Mouse (Mus musculus) stomach, postnatal 0 days (tissue): Measurements from ENCODE around the gene Fstl1. TPM values are rescaled to one million over a fixed set of nuclear protein-coding genes. Genes with fewer than 3 reads are reported as not detected.

Source experiments
- ATAC-seq: fragments of 200-750 bp; cut with Nextera tagmentation; 2 replicates; pipeline ENCODE4 v1.8.0; 2017; ENCODE audit not compliant: low FRiP score, low TSS enrichment
- DNase-seq: peaks from one replicate; pipeline ENCODE4 v3.0.0-alpha.2; 2016; ENCODE audit warnings: low spot score
- H3K27ac ChIP-seq: fragments of 300-500 bp; sonication (generic); replicated peaks from 2 replicates; pipeline ENCODE4 v1.5.1; 2014; ENCODE audit warnings: mild to moderate bottlenecking, control low read depth
- H3K27me3 ChIP-seq: fragments of 300-500 bp; sonication (generic); 2 replicates; pipeline ENCODE4 v1.6.1; 2014; ENCODE audit warnings: low read length; ENCODE audit not compliant: control insufficient read depth, insufficient read depth
- H3K36me3 ChIP-seq: fragments of 300-500 bp; sonication (generic); 2 replicates; pipeline ENCODE4 v1.6.1; 2014; ENCODE audit warnings: low read length, mixed read lengths; ENCODE audit not compliant: control insufficient read depth, insufficient read depth
- H3K4me1 ChIP-seq: fragments of 300-500 bp; sonication (generic); replicated peaks from 2 replicates; pipeline ENCODE4 v1.6.1; 2014; ENCODE audit warnings: antibody characterized with exemption; ENCODE audit not compliant: control insufficient read depth, insufficient read depth
- H3K4me2 ChIP-seq: fragments of 300-500 bp; sonication (generic); replicated peaks from 2 replicates; pipeline ENCODE4 v1.6.1; 2014; ENCODE audit warnings: low read depth, mild to moderate bottlenecking, control low read depth, moderate library complexity
- H3K4me3 ChIP-seq: fragments of 300-500 bp; sonication (generic); 2 replicates; pipeline ENCODE4 v1.5.1; 2014; ENCODE audit warnings: low read depth, low read length, control low read depth
- H3K9ac ChIP-seq: fragments of 300-500 bp; sonication (generic); 2 replicates; pipeline ENCODE4 v1.6.1; 2014; ENCODE audit warnings: mild to moderate bottlenecking, low read length, control low read depth, mixed read lengths
- H3K9me3 ChIP-seq: fragments of 300-500 bp; sonication (generic); 2 replicates; pipeline ENCODE4 v1.6.1; 2016; ENCODE audit warnings: low read length; ENCODE audit not compliant: control insufficient read depth
- CTCF ChIP-seq: IDR thresholded peaks from 2 replicates; pipeline ENCODE4 v1.5.1; 2016; ENCODE audit warnings: antibody characterized with exemption, low read depth, mild to moderate bottlenecking, moderate library complexity
- EP300 ChIP-seq: optimal IDR thresholded peaks from 2 replicates; pipeline ENCODE3; 2016; ENCODE audit warnings: antibody characterized with exemption
- WGBS: fragments of 180-500 bp; shearing (Covaris S2); extraction: QIAGEN DNeasy Blood & Tissue Kit; methylation state at CpG from one replicate; pipeline ENCODE4 v1.1.7; 2014; 5-methylcytosine and 5-hydroxymethylcytosine counted together
- polyA plus RNA-seq: library from polyadenylated mRNA; unstranded; fragments of >200 nt; fragmentation: Nextera tagmentation; extraction: Ambion mirVana; gene quantifications from 2 replicates; pipeline ENCODE4 v1.2.1, GENCODE M21; 2015

Fstl1 gene
- polyA plus RNA-seq, 1 experiment from 2014 or later = 254 TPM

DNA sequence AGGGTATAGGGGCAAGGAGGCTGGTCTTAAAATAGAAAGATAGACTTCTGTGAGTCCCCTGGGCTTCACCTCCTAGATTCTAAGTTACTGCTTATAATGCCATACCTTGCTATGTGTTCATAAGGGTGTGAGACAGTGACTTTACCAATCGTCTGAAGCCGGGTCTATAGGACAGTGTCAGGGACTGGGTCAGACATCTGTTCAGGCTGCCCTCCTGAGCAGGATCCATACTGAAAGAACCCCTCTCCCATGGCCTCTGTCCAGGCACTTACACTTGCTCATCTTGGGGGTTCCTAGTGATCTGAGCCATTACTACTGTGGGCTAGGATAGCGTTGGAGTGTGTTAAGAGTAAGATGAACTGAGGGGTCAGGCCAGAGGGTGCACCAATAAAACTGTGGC, 49.6 kb downstream of the Fstl1 start:
- no peak for TF ChIP-seq CTCF
- TF ChIP-seq EP300 = no peak
- Histone ChIP-seq H3K9me3 (no peaks in the 10 kb centered on the region), H3K4me2 (no peak overlapping the region), H3K27me3 (no peaks in the 10 kb centered on the region), H3K4me1 (no peaks in the 10 kb centered on the region), H3K4me3 (no peak overlapping the region), H3K36me3 (peaks cover 55% of the 10 kb centered on the region), H3K27ac (no peak overlapping the region), H3K9ac (no peak overlapping the region)
- no peak for ATAC-seq
- 94% methylated on average over 3 of the region's 3 CpGs for WGBS
- no peak for DNase-seq

DNA sequence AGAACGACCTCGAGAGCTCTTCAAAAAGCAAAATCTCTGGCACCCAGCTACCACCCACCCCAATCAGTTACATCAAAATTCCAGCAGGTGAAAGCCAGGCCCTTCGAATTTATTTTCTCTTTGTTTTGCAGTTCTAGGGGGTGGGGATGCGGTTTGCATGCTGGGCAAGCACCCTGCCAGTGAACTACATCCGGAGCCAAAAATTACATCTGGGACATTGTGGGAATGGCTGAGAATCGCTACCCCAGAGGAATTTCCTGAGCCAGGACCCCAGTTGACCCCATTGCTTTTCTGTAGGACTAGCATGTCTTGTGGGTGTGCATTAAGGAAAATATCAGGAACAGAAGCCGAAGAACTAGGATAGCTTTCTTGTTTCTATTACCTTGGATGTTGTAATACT, 54.4 kb downstream of the Fstl1 start:
- no peaks in the 10 kb centered on the region for H3K4me1 ChIP-seq
- TF ChIP-seq CTCF (no peak), EP300 (no peak)
- DNase-seq = no peak
- H3K27ac ChIP-seq = no peak overlapping the region
- no peaks in the 10 kb centered on the region for H3K9me3 ChIP-seq
- H3K27me3 ChIP-seq = no peaks in the 10 kb centered on the region
- peaks cover 33% of the 10 kb centered on the region for H3K36me3 ChIP-seq
- no peak overlapping the region for H3K9ac ChIP-seq
- WGBS = 84% methylated on average over 7 of the region's 7 CpGs
- H3K4me3 ChIP-seq = no peak overlapping the region
- no peak for ATAC-seq
- no peak overlapping the region for H3K4me2 ChIP-seq

- 58% methylated on average over 3 of the region's 3 CpGs for WGBS
- H3K9ac ChIP-seq = no peak overlapping the region
- TF ChIP-seq CTCF (no peak), EP300 (no peak)
- H3K27me3 ChIP-seq = no peaks in the 10 kb centered on the region
- no peak overlapping the region for H3K27ac ChIP-seq
- ATAC-seq (no peak), DNase-seq (no peak)
- H3K4me3 ChIP-seq = no peak overlapping the region
- H3K36me3 ChIP-seq = peaks cover 3% of the 10 kb centered on the region
- H3K4me2 ChIP-seq = no peak overlapping the region
- H3K9me3 ChIP-seq = no peaks in the 10 kb centered on the region
- no peaks in the 10 kb centered on the region for H3K4me1 ChIP-seq
These were observed 60.9 kb downstream of the Fstl1 start for GRCm38 (mm10) chr16:37837571-37837970.

DNA sequence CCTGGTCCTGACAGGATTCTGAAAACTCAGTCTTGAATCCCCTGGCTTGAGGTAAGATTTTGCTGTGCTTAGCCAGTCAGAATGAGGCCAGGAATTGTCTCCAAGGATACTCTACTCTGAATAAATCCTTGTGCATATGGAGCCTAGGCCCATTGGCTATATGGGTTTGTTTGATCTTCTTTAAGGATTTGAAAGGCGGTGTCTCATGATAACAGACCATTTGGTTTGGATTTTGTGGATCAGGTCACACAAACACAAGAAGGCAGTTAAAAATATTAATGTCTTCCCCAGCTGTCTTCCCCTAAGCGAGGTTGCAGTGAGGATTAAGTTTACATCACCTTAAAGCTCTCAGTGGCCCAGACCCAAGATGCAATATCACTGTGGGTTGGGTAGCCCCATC, 65.8 kb downstream of the Fstl1 start:
- Histone ChIP-seq H3K4me2 (no peak overlapping the region), H3K27me3 (no peaks in the 10 kb centered on the region), H3K36me3 (no peaks in the 10 kb centered on the region), H3K4me1 (no peaks in the 10 kb centered on the region), H3K27ac (no peak overlapping the region), H3K9ac (no peak overlapping the region), H3K4me3 (no peak overlapping the region), H3K9me3 (no peaks in the 10 kb centered on the region)
- ATAC-seq = no peak
- 38% methylated on average over 2 of the region's 2 CpGs for WGBS
- TF ChIP-seq CTCF (no peak), EP300 (no peak)
- DNase-seq = no peak

DNA sequence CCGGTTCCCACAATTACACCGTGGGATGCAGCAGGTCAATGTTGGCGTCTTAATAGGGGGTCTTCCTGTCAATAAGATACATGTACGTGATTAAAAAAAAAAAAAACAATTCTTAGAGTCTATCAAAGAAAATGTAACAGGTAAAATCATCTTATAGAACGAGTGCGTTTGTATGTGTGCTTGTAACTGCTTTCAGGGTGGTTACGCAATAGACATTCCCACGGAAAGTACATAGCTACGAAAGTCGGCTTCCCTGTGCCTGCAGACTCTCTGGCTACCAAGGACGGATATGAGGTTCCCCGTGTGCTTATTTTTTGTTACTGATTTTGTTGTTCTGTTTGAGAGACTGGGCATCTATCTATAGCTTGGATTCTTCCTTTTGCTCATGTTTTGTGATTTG, 67.1 kb downstream of the Fstl1 start:
- WGBS = 82% methylated on average over 12 of the region's 12 CpGs
- no peaks in the 10 kb centered on the region for H3K4me1 ChIP-seq
- no peak overlapping the region for H3K4me3 ChIP-seq
- no peaks in the 10 kb centered on the region for H3K27me3 ChIP-seq
- no peaks in the 10 kb centered on the region for H3K9me3 ChIP-seq
- ATAC-seq = no peak
- no peak for DNase-seq
- no peaks in the 10 kb centered on the region for H3K36me3 ChIP-seq
- TF ChIP-seq CTCF (no peak), EP300 (no peak)
- H3K9ac ChIP-seq = no peak overlapping the region
- no peak overlapping the region for H3K4me2 ChIP-seq
- no peak overlapping the region for H3K27ac ChIP-seq

- H3K36me3 ChIP-seq = no peaks in the 10 kb centered on the region
- ATAC-seq (no peak), DNase-seq (no peak)
- no peak overlapping the region for H3K4me3 ChIP-seq
- no peak overlapping the region for H3K27ac ChIP-seq
- 64% methylated on average over 7 of the region's 7 CpGs for WGBS
- no peaks in the 10 kb centered on the region for H3K9me3 ChIP-seq
- TF ChIP-seq CTCF (no peak), EP300 (no peak)
- H3K27me3 ChIP-seq = no peaks in the 10 kb centered on the region
- no peaks in the 10 kb centered on the region for H3K4me1 ChIP-seq
- H3K9ac ChIP-seq = no peak overlapping the region
- no peak overlapping the region for H3K4me2 ChIP-seq
These were observed 68.7 kb downstream of the Fstl1 start for GRCm38 (mm10) chr16:37845202-37845925.
